Mouse (Mus musculus): ENCODE measurements at regions not wholly inside any gene's neighbourhood (a gene's known extent, or its start where the extent isn't known, plus 50 kb on each side); places are given as distances from the start of the nearest gene placed in this dataset.
A peak's percentile ranks its signal among the peaks of the same experiment; 100 is the strongest.

GRCm38 (mm10) chr2:168842261-168842740 is 74.6 kb upstream of the Sall4 start:
- intact Hi-C loops (cut with DNase I): loop anchor here (5.0 kb wide), 1 partner anchor 75 kb away; the partner anchor contains the start of gene Sall4
- DNase-seq (ENCODE audit: low spot score in 2 of 2): no peak

GRCm38 (mm10) chr2:168841713-168842045 is 73.9 kb upstream of the Sall4 start:
- no peak for DNase-seq (ENCODE audit: low spot score in 2 of 2)
- intact Hi-C loops (cut with DNase I): loop anchor here (5.0 kb wide), 1 partner anchor 74 kb away; the partner anchor contains the start of gene Sall4

DNA sequence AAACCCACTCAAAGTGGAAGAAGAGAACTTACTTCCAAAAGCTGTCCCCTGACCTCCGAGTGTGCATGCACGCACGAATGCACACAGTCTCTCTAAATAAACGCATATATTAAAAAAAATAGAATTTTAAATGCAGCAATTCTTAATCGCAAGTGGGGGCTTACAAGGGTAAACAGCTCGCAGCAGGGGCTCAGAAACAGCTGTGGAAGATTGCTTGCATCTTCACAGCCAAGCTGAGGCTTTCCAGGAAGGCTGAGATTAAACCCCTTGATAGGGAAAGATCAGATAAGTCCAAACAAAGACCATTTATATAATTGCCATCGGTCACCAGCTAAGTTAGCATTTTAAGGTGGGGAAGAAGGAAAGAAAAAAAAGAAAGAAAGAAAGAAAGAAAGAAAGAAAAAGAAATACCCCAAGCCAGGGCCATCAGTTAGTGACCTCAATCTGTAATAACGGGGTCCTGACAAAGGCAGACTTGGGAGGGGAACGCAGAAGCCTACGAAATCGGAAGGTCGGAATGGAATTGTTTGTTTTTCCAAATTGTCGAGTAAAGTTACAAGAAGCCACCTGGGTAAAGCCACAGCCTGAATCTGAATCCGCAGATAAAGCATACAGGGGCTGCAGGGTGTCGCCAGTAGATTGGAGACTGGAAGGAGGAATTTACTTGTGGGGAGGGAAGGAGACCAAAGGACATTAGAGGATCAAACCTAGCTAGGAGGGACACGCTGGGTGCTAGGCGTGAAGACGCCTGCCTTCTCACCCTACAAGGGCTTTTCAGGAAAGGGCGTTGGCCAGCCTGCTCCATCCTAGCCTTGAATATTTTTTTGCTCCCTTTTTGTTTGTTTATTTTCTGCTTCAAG is 73.3 kb upstream of the Sall4 start:
- no peak for DNase-seq (ENCODE audit: low spot score in 2 of 2)
- intact Hi-C loops (cut with DNase I): loop anchor here (5.0 kb wide), 1 partner anchor 74 kb away; the partner anchor contains the start of gene Sall4

- intact Hi-C loops (cut with DNase I): loop anchor here (5.0 kb wide), 1 partner anchor 73 kb away; the partner anchor contains the start of gene Sall4
Measured at GRCm38 (mm10) chr2:168839811-168840655, 72.3 kb upstream of the Sall4 start.

GRCm38 (mm10) chr2:168839221-168839620 is 71.5 kb upstream of the Sall4 start:
- DNase-seq (ENCODE audit: low spot score in 2 of 2): no peak
- intact Hi-C loops (cut with DNase I): no loop called here

More at GRCm38 (mm10) chr2:168839811-168840655, 72.3 kb upstream of the Sall4 start:
- peak in 1 of 2 experiments; percentile 8 for DNase-seq (ENCODE audit: low spot score in 2 of 2)

DNA sequence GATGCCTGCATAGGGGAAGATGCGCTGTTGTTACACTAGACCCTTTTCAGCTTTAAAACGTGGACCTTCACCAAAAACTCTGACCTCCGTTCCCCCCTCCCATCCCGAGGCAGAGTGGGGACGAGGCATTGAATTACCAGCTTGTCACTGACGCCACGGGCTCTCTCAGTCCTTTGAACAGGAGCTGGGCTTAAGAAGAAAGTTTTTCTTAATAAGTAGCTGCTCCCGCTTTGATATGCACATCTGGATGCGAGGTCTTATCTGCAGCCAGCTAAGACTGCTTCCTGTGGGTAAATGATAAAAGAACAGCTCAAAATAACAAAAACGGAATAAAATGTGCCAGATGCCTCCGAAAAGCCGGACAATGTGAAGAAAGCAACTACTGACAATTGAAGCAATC is 70.9 kb upstream of the Sall4 start:
- intact Hi-C loops (cut with DNase I): no loop called here
- no peak for DNase-seq (ENCODE audit: low spot score in 2 of 2)

GRCm38 (mm10) chr2:168837951-168838570 is 70.3 kb upstream of the Sall4 start:
- DNase-seq (ENCODE audit: low spot score in 2 of 2): no peak
- intact Hi-C loops (cut with DNase I): no loop called here

- no peak for DNase-seq (ENCODE audit: low spot score in 2 of 2)
- intact Hi-C loops (cut with DNase I): no loop called here
Measured at GRCm38 (mm10) chr2:168834771-168835170, 67.0 kb upstream of the Sall4 start.

DNA sequence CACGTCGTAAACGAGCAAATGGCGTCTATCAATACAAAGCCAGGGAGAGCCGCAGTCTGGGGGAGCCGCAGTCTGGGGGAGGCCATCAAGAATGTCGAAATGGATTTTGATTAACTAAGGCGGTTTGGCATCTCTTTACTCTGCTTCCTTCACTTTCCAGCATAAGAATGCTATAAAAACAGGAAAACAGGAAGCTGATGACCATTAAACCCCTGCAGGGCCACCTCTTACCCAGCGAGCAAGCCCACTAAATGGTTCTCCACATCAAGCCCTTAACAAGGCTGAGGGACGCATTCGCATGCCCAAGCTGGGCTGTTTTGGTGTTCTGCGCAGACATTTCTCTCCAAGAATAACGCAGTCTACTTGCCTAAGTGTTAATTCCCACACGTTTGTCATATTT is 64.0 kb upstream of the Sall4 start:
- DNase-seq (ENCODE audit: low spot score in 2 of 2): no peak
- intact Hi-C loops (cut with DNase I): no loop called here

DNA sequence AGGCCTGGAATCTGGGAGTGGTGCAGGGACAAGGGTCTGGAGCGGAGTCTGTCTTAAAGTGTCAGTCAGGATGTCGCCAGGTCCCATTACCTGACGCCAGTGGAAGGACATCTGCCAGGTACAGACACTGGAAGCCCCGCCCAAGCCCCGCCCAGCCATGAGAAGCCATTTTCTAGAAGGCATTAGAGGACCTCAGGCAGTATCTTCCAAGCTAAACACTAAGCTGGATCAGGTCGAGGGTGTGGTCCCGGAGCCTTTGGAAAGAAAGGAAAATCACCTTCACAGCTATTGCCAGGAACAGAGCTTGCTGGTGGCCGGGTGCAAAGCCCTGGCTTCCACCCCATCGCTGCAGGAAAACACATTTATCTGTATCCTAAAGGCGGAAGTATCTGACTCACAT is 52.9 kb upstream of the Sall4 start:
- intact Hi-C loops (cut with DNase I): no loop called here
- no peak for DNase-seq (ENCODE audit: low spot score in 2 of 2)
